Mouse (Mus musculus) right cerebral cortex, postnatal 4 days (tissue): ENCODE measurements around the gene Dgcr8.
A peak's percentile ranks its signal among the peaks of the same experiment; 100 is the strongest.
"Not testable (repeated sequence)": the region's sequence is repeated elsewhere in the genome, so short reads cannot be mapped to it uniquely, and the experiment has no call there.

ENCODE experiments used
- DNase-seq: peaks from one replicate; pipeline ENCODE4 v3.0.0-alpha.2; 2022

The Dgcr8 gene

GRCm38 (mm10) chr16:18289067-18289588 is at the start of gene Dgcr8:
Dgcr8 (minus strand) TSS chr16:18289246.
- peak; percentile 96 for DNase-seq

GRCm38 (mm10) chr16:18337261-18337660 is 48.2 kb upstream of the Dgcr8 start:
- no peak for DNase-seq

- DNase-seq: no peak
These were observed 46.9 kb upstream of the Dgcr8 start for GRCm38 (mm10) chr16:18335981-18336380.

GRCm38 (mm10) chr16:18333976-18334375 is 44.9 kb upstream of the Dgcr8 start:
- DNase-seq: no peak

- DNase-seq: no peak
These were observed 39.5 kb upstream of the Dgcr8 start for GRCm38 (mm10) chr16:18328524-18328923.

- DNase-seq: no peak
These were observed 38.9 kb upstream of the Dgcr8 start for GRCm38 (mm10) chr16:18327936-18328335.

- DNase-seq: no peak
These were observed 36.7 kb upstream of the Dgcr8 start for GRCm38 (mm10) chr16:18325741-18326140.

- no peak for DNase-seq
These were observed 35.0 kb upstream of the Dgcr8 start for GRCm38 (mm10) chr16:18324031-18324430.

- DNase-seq: no peak
These were observed 34.4 kb upstream of the Dgcr8 start for GRCm38 (mm10) chr16:18323460-18323859.

GRCm38 (mm10) chr16:18321443-18321842 is 32.4 kb upstream of the Dgcr8 start:
- no peak for DNase-seq

- no peak for DNase-seq
These were observed 29.9 kb upstream of the Dgcr8 start for GRCm38 (mm10) chr16:18318992-18319391.

- DNase-seq: no peak
These were observed 19.1 kb upstream of the Dgcr8 start for GRCm38 (mm10) chr16:18308159-18308558.

- DNase-seq: not testable (repeated sequence)
These were observed 568 bp upstream of the Dgcr8 start for GRCm38 (mm10) chr16:18289614-18290013.

- DNase-seq: peak; percentile 51
These were observed 425 bp downstream of the Dgcr8 start for GRCm38 (mm10) chr16:18288581-18289061.

- no peak for DNase-seq
These were observed 880 bp downstream of the Dgcr8 start for GRCm38 (mm10) chr16:18288166-18288565.

GRCm38 (mm10) chr16:18275166-18275565 is 13.9 kb downstream of the Dgcr8 start:
- no peak for DNase-seq

GRCm38 (mm10) chr16:18268182-18268581 is 20.9 kb downstream of the Dgcr8 start:
- DNase-seq: no peak

- DNase-seq: no peak
These were observed 24.0 kb downstream of the Dgcr8 start for GRCm38 (mm10) chr16:18265024-18265423.

- DNase-seq: no peak
These were observed 30.8 kb downstream of the Dgcr8 start, which contains the start of gene Gm49776 for GRCm38 (mm10) chr16:18258221-18258620. Gm49776 (minus strand) TSS chr16:18258321.

- DNase-seq: no peak
These were observed 35.2 kb downstream of the Dgcr8 start for GRCm38 (mm10) chr16:18253866-18254265.

- no peak for DNase-seq
These were observed 36.3 kb downstream of the Dgcr8 start for GRCm38 (mm10) chr16:18252736-18253135.

GRCm38 (mm10) chr16:18250828-18251790 is 37.9 kb downstream of the Dgcr8 start:
- DNase-seq: no peak

- no peak for DNase-seq
These were observed 38.8 kb downstream of the Dgcr8 start for GRCm38 (mm10) chr16:18250231-18250630.

- peak; percentile 47 for DNase-seq
These were observed 39.6 kb downstream of the Dgcr8 start for GRCm38 (mm10) chr16:18249364-18249967.
